Comparison of ENCODE assay signal across 13 mouse cellular contexts in the genomic region with DNA sequence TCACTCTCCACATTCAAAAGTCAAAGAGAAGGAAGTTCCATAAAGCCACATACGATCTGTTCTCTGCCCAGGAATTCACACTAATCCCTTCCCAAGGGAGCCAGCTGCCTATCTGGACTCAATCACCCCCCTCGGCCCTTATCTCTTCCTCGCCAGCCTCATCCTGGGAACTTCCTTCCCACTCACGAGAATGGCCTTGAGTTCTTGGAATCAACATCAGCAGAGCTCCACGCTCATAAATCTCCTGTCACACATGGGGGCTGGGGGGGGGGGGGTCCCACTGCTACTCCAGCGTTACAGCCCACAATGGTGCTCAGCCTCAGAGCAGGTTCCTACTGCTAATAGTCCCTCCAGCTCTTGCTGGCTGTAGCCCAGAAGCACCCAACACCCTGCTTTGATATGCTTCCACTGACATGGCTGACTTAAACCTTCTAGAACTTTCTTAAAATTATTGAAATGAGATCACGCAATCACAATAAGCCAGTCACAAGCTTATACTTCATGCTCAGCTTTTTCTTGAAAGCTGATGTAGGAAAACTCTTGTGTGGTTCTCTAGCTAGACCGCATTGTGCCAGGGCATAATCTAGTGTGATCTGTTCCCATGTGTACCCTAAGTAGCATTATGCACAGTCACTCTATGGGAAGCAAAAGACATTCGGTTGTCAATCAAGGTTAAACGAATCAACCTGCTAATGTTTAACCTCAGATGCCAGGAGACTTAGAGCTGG.
DNase-seq lines count a peak whose midpoint lies in the region; ATAC-seq lines count a peak whose summit lies in the region.
"Had no signal": no experiment of that assay in that cellular context is flagged by ENCODE, and none has a peak within 500 bp of the region (broad histone marks: within the 10 kb centered on the region; RNA-seq: fewer than 3 reads in every experiment).

No protein-coding gene starts in this region.

- H3K27ac ChIP-seq in lung, embryonic 16.5 days (ENCODE audit: low read length) = peak overlapping the region; percentile 55; the same call in 1 of the 2 replicates
- no peak overlapping the region for H3K27ac ChIP-seq in hindbrain, embryonic 12.5 days
- H3K27ac ChIP-seq: left cerebral cortex, adult 2 months had no signal

- peaks cover 52% of the 10 kb centered on the region for H3K4me1 ChIP-seq in megakaryocyte, embryonic 14.5 days
- no peaks in the 10 kb centered on the region for H3K4me1 ChIP-seq in lung, embryonic 16.5 days (replicated peaks; ENCODE audit: control insufficient read depth, insufficient read depth, low read length)
- no peaks in the 10 kb centered on the region for H3K4me1 ChIP-seq in hindbrain, embryonic 12.5 days

- H3K9me3 ChIP-seq in megakaryocyte, embryonic 14.5 days = no peaks in the 10 kb centered on the region
- no peaks in the 10 kb centered on the region for H3K9me3 ChIP-seq in lung, embryonic 16.5 days (ENCODE audit: control insufficient read depth, low read length)
- no peaks in the 10 kb centered on the region for H3K9me3 ChIP-seq in hindbrain, embryonic 12.5 days (replicated peaks)

- peaks cover 52% of the 10 kb centered on the region for H3K27me3 ChIP-seq in megakaryocyte, embryonic 14.5 days (replicated peaks)
- H3K27me3 ChIP-seq in lung, embryonic 16.5 days (ENCODE audit: control insufficient read depth, insufficient read depth, low read depth, low read length) = no peaks in the 10 kb centered on the region
- no peaks in the 10 kb centered on the region for H3K27me3 ChIP-seq in hindbrain, embryonic 12.5 days

- no peaks in the 10 kb centered on the region for H3K36me3 ChIP-seq in megakaryocyte, embryonic 14.5 days (replicated peaks; ENCODE audit: low read length)
- H3K36me3 ChIP-seq in lung, embryonic 16.5 days (ENCODE audit: control insufficient read depth, insufficient read depth, low read length) = peaks cover 50% of the 10 kb centered on the region
- H3K36me3 ChIP-seq in hindbrain, embryonic 12.5 days = no peaks in the 10 kb centered on the region

- WGBS in lung, embryonic 16.5 days = 52% methylated on average over 10 of the region's 10 CpGs
- WGBS in hindbrain, embryonic 12.5 days = 57% methylated on average over 10 of the region's 10 CpGs

- H3K9ac ChIP-seq in lung, embryonic 16.5 days (ENCODE audit: low read length) = no peak overlapping the region
- no peak overlapping the region for H3K9ac ChIP-seq in hindbrain, embryonic 12.5 days

- peak overlapping the region; percentile 50 for H3K4me3 ChIP-seq in megakaryocyte, embryonic 14.5 days (replicated peaks)
- no peak overlapping the region for H3K4me3 ChIP-seq in lung, embryonic 16.5 days (ENCODE audit: low read length)
- H3K4me3 ChIP-seq in hindbrain, embryonic 12.5 days = no peak overlapping the region
- H3K4me3 ChIP-seq: erythroblast, embryonic 14.5 days; left cerebral cortex, adult 2 months had no signal

- H3K4me2 ChIP-seq in lung, embryonic 16.5 days (ENCODE audit: low read depth, low read length) = no peak overlapping the region
- H3K4me2 ChIP-seq in hindbrain, embryonic 12.5 days (replicated peaks) = no peak overlapping the region

- DNase-seq in adrenal gland, adult 2 months = peak; percentile 72
- DNase-seq in adrenal gland, postnatal 4 days (ENCODE audit: low spot score in 2 of 2) = no peak
- no peak for DNase-seq in urinary bladder, postnatal 10 days (ENCODE audit: low spot score)
- DNase-seq in right cerebral cortex, postnatal 4 days = no peak
- DNase-seq: cerebellum, postnatal 14 days; gastrocnemius, postnatal 36 days; right cerebral cortex, postnatal 14 days had no signal

- ATAC-seq in megakaryocyte, adult 5-6 weeks (ENCODE audit: poor library complexity, severe bottlenecking) = no peak
- ATAC-seq in lung, embryonic 16.5 days (ENCODE audit: low read depth) = peak; percentile 77
- ATAC-seq in hindbrain, embryonic 12.5 days (ENCODE audit: low FRiP score) = no peak
